ENCODE assay signal across 7 mouse cellular contexts in the genomic region with DNA sequence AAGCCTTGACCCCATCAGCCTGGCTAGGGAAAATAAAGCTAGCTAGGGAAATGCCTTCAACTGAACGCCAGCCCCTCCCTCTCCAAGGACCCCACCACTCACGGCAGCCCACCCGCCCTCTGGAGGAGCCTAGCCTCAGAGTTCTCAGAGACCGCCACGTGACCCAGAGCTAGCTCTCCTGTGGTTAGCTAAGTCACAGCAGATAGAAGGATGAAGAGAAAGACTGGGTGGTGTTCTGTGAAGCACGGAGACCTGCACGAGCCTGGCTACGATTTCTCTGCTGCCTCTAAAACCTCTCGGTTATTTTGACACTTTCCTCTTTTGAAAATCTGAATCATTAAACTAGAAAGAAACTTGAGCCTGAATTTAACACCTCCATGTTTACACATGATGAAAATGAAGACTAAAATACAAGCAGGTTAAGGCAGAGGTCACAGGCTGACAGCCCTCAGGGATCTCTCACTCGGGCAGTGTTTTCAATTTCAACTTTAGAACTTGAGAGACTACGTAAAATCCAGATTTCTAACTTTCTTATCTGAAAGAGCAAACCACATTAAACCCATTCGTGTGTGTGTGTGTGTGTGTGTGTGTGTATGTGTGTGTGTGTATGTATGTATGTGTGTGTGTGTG. TPM values are rescaled to one million over a fixed set of nuclear protein-coding genes. Genes with fewer than 3 reads are reported as not detected.
DNase-seq lines count a peak whose midpoint lies in the region; ATAC-seq lines count a peak whose summit lies in the region.

No protein-coding gene starts in this region.

- DNase-seq in midbrain, embryonic 11.5 days (ENCODE audit: low spot score, missing footprints): no peak
- DNase-seq in thymus, postnatal 36 days: peak; percentile 65 to 77
- DNase-seq in frontal cortex, postnatal 10 days (ENCODE audit: low spot score in 2 of 2): no peak
- no peak for DNase-seq in layer of hippocampus, adult 11-12 months (ENCODE audit: low spot score)

- H3K4me1 ChIP-seq in midbrain, embryonic 11.5 days (ENCODE audit: control insufficient read depth, insufficient read depth, low read length): peaks cover 4% of the 10 kb centered on the region; the same call in 1 of the 2 replicates
- peaks cover 9% of the 10 kb centered on the region for H3K4me1 ChIP-seq in midbrain, embryonic 13.5 days (replicated peaks)
- peaks cover 30% of the 10 kb centered on the region for H3K4me1 ChIP-seq in embryonic facial prominence, embryonic 13.5 days
- H3K4me1 ChIP-seq in liver, embryonic 12.5 days: peaks cover 44% of the 10 kb centered on the region

- 18% methylated on average over 12 of the region's 12 CpGs for WGBS in midbrain, embryonic 11.5 days
- WGBS in midbrain, embryonic 13.5 days: 20% methylated on average over 12 of the region's 12 CpGs
- 12% methylated on average over 12 of the region's 12 CpGs for whole genome bisulfite sequencing in embryonic facial prominence, embryonic 13.5 days
- 7% methylated on average over 12 of the region's 12 CpGs for WGBS in liver, embryonic 12.5 days (ENCODE audit: insufficient replicate concordance)

- no peaks in the 10 kb centered on the region for H3K9me3 ChIP-seq in midbrain, embryonic 11.5 days (ENCODE audit: control insufficient read depth, low read length)
- H3K9me3 ChIP-seq in midbrain, embryonic 13.5 days: no peaks in the 10 kb centered on the region
- H3K9me3 ChIP-seq in embryonic facial prominence, embryonic 13.5 days: no peaks in the 10 kb centered on the region
- H3K9me3 ChIP-seq in liver, embryonic 12.5 days (replicated peaks): 0 out of 2 replicates have a peak, but pooled peaks cover 6% of the 10 kb centered on the region

- H3K36me3 ChIP-seq in midbrain, embryonic 11.5 days (ENCODE audit: control insufficient read depth, insufficient read depth, low read length): no peaks in the 10 kb centered on the region
- 0 out of 2 replicates have a peak, but pooled peaks cover 3% of the 10 kb centered on the region for H3K36me3 ChIP-seq in midbrain, embryonic 13.5 days
- peaks cover 7% of the 10 kb centered on the region; the same call in 1 of the 2 replicates for H3K36me3 ChIP-seq in embryonic facial prominence, embryonic 13.5 days
- H3K36me3 ChIP-seq in liver, embryonic 12.5 days: no peaks in the 10 kb centered on the region

- H3K4me3 ChIP-seq in midbrain, embryonic 11.5 days (ENCODE audit: low read depth, low read length): no peak overlapping the region
- no peak overlapping the region for H3K4me3 ChIP-seq in midbrain, embryonic 13.5 days (replicated peaks)
- H3K4me3 ChIP-seq in embryonic facial prominence, embryonic 13.5 days: no peak overlapping the region
- H3K4me3 ChIP-seq in liver, embryonic 12.5 days: 0 out of 2 replicates have a peak overlapping the region, but pooled peaks have one; percentile 10

- no peak overlapping the region for H3K9ac ChIP-seq in midbrain, embryonic 11.5 days (ENCODE audit: low read length)
- no peak overlapping the region for H3K9ac ChIP-seq in midbrain, embryonic 13.5 days (replicated peaks)
- H3K9ac ChIP-seq in embryonic facial prominence, embryonic 13.5 days: no peak overlapping the region
- no peak overlapping the region; the same call in 1 of the 2 replicates for H3K9ac ChIP-seq in liver, embryonic 12.5 days

- H3K4me2 ChIP-seq in midbrain, embryonic 11.5 days: no peak overlapping the region
- H3K4me2 ChIP-seq in midbrain, embryonic 13.5 days (replicated peaks): no peak overlapping the region
- H3K4me2 ChIP-seq in embryonic facial prominence, embryonic 13.5 days: peak overlapping the region; percentile 5
- H3K4me2 ChIP-seq in liver, embryonic 12.5 days: peak overlapping the region; percentile 49

- ATAC-seq in midbrain, embryonic 11.5 days (ENCODE audit: low FRiP score): peak; percentile 64; the same call in 1 of the 2 replicates
- ATAC-seq in midbrain, embryonic 13.5 days: no peak
- no peak for ATAC-seq in embryonic facial prominence, embryonic 13.5 days (ENCODE audit: insufficient number of reproducible peaks, insufficient read depth, low FRiP score, low TSS enrichment, low read depth)
- ATAC-seq in liver, embryonic 12.5 days: peak; percentile 66

- no peaks in the 10 kb centered on the region for H3K27me3 ChIP-seq in midbrain, embryonic 11.5 days (ENCODE audit: control insufficient read depth, insufficient read depth, low read length)
- no peaks in the 10 kb centered on the region for H3K27me3 ChIP-seq in midbrain, embryonic 13.5 days
- no peaks in the 10 kb centered on the region for H3K27me3 ChIP-seq in embryonic facial prominence, embryonic 13.5 days
- no peaks in the 10 kb centered on the region; the same call in 1 of the 2 replicates for H3K27me3 ChIP-seq in liver, embryonic 12.5 days (replicated peaks)

- H3K27ac ChIP-seq in midbrain, embryonic 11.5 days (ENCODE audit: low read depth, low read length): no peak overlapping the region
- no peak overlapping the region for H3K27ac ChIP-seq in midbrain, embryonic 13.5 days
- H3K27ac ChIP-seq in embryonic facial prominence, embryonic 13.5 days: no peak overlapping the region
- H3K27ac ChIP-seq in liver, embryonic 12.5 days: no peak overlapping the region

RNA-seq across cellular contexts. Expression of a gene that starts 8.3 kb away (rescaled TPM):
- 7.9 and 9.2 TPM in 2 replicates for polyA plus RNA-seq in midbrain, embryonic 11.5 days (2014; fragmentation: Nextera tagmentation; extraction: Ambion mirVana)
- 12.4 and 13.1 TPM in 2 replicates for polyA plus RNA-seq in midbrain, embryonic 13.5 days (2015; fragmentation: Nextera tagmentation; extraction: Ambion mirVana)
- polyA plus RNA-seq in embryonic facial prominence, embryonic 13.5 days (2015; fragmentation: Nextera tagmentation; extraction: Ambion mirVana): 26.2 and 27.6 TPM in 2 replicates
- 7.0 and 7.1 TPM in 2 replicates for polyA plus RNA-seq in liver, embryonic 12.5 days (2016; fragmentation: Nextera tagmentation; extraction: Ambion mirVana)

Comparison
In these comparisons a context has a peak if more than half of its experiments do, and no peak if none do; other contexts are left out.
1. ATAC-seq: peak in midbrain, embryonic 11.5 days (single experiment) and liver, embryonic 12.5 days (single experiment); none in midbrain, embryonic 13.5 days (single experiment) and embryonic facial prominence, embryonic 13.5 days (single experiment).
2. DNase-seq: peak in thymus, postnatal 36 days (2 of 2); none in midbrain, embryonic 11.5 days (single experiment), frontal cortex, postnatal 10 days (0 of 2) and layer of hippocampus, adult 11-12 months (single experiment).
3. H3K4me2 ChIP-seq: peak in embryonic facial prominence, embryonic 13.5 days (single experiment) and liver, embryonic 12.5 days (single experiment); none in midbrain, embryonic 11.5 days (single experiment) and midbrain, embryonic 13.5 days (single experiment).